Mouse (Mus musculus) G1E (cell line): ENCODE data around the gene Ibtk.

Experiments used
- CTCF ChIP-seq: IDR thresholded peaks from 2 replicates; pipeline ENCODE4 v1.5.1; 2012; ENCODE audit warnings: low read depth, low read length, inconsistent platforms, mixed read lengths
- GATA1 ChIP-seq: IDR thresholded peaks from 2 replicates; pipeline ENCODE4 v1.6.1; 2012; ENCODE audit warnings: borderline replicate concordance, low read length, inconsistent platforms, mixed read lengths

DNA sequence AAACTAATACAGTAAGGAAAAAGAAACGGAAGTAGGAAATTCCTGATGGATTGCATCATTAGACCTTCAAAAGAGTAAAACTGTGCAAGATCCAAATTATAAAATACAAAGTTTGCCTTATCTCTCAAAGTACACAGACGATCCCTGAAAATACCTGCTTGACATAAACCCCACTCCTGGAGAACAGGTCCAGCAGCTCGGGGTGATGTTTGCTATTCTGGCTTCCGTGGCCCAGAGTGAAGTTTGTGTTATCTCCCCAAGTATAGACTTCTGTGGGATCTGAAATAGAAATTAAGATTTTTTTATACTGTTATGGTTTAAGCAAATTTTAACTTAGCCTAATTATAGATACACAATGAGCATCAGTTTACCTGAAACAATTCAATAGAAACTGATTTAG lies 14.3 kb downstream of the Ibtk start:
- TF ChIP-seq CTCF (no peak), GATA1 (no peak)
